In the genomic region with DNA sequence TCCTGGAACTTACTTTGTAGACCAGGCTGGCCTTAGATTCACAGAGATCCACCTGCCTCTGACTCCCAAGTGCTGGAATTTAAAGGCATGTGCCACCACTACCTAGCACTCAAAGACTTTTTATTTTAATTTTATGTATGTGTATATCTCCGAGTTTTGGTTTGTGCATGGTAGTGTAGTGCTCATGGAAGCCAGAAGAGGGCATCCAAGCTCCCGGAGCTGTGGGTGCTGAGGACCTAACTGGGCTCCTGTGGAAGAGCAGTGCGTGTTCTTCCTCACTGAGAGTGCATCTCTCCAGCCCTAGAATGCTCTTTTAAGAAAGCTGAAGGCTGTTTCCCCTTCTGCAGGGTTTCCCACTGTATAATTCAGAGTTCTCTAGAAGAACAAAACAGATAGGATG, we compare ENCODE assay signal across 15 mouse cellular contexts.
DNase-seq lines count a peak whose midpoint lies in the region; ATAC-seq and TF ChIP-seq lines count a peak whose summit lies in the region.
"Had no signal": no experiment of that assay in that cellular context is flagged by ENCODE, and none has a peak within 500 bp of the region (broad histone marks: within the 10 kb centered on the region; RNA-seq: fewer than 3 reads in every experiment).

No protein-coding gene starts in this region.

- H3K4me2 ChIP-seq in kidney, postnatal 0 days (ENCODE audit: low read length) = no peak overlapping the region
- no peak overlapping the region for H3K4me2 ChIP-seq in forebrain, embryonic 13.5 days
- H3K4me2 ChIP-seq: heart, embryonic 15.5 days; hindbrain, embryonic 14.5 days; liver, embryonic 15.5 days had no signal

- no peak for DNase-seq in kidney, postnatal 0 days (ENCODE audit: low spot score)
- DNase-seq in kidney, adult 8-10 months = no peak
- peak; percentile 30 for DNase-seq in thymus, postnatal 4 days
- DNase-seq in thymus, postnatal 0 days (ENCODE audit: low spot score) = no peak
- peak; percentile 47 for DNase-seq in ZHBTc4 (ENCODE audit: low read depth, low spot score)
- DNase-seq in right cerebral cortex, adult 18-20 months = no peak
- DNase-seq: cerebellum, adult 9-10 months; embryo, embryonic 11 days; kidney, adult 9 months had no signal

- no peaks in the 10 kb centered on the region for H3K9me3 ChIP-seq in kidney, postnatal 0 days (replicated peaks; ENCODE audit: low read length)
- no peaks in the 10 kb centered on the region for H3K9me3 ChIP-seq in forebrain, embryonic 13.5 days (replicated peaks)
- H3K9me3 ChIP-seq: G1E; heart, embryonic 15.5 days; liver, embryonic 15.5 days had no signal

- H3K9ac ChIP-seq in kidney, postnatal 0 days (ENCODE audit: low read depth, low read length) = no peak overlapping the region
- no peak overlapping the region for H3K9ac ChIP-seq in forebrain, embryonic 13.5 days
- H3K9ac ChIP-seq: heart, embryonic 15.5 days; hindbrain, embryonic 14.5 days; liver, embryonic 15.5 days had no signal

- WGBS in kidney, postnatal 0 days = 67% methylated on average over 3 of the region's 3 CpGs
- WGBS in forebrain, embryonic 13.5 days = 45% methylated on average over 3 of the region's 3 CpGs

- no peaks in the 10 kb centered on the region; the same call in 1 of the 2 replicates for H3K4me1 ChIP-seq in kidney, postnatal 0 days (replicated peaks; ENCODE audit: insufficient read depth, low read length)
- peaks cover 6% of the 10 kb centered on the region; the same call in 1 of the 2 replicates for H3K4me1 ChIP-seq in forebrain, embryonic 13.5 days
- H3K4me1 ChIP-seq: heart, embryonic 15.5 days; liver, embryonic 15.5 days had no signal

- no peak overlapping the region for H3K27ac ChIP-seq in kidney, postnatal 0 days
- no peak overlapping the region for H3K27ac ChIP-seq in forebrain, embryonic 13.5 days
- H3K27ac ChIP-seq: heart, embryonic 15.5 days; hindbrain, embryonic 14.5 days; liver, embryonic 15.5 days had no signal

- no peaks in the 10 kb centered on the region for H3K36me3 ChIP-seq in kidney, postnatal 0 days (ENCODE audit: insufficient read depth, low read length)
- no peaks in the 10 kb centered on the region for H3K36me3 ChIP-seq in forebrain, embryonic 13.5 days (ENCODE audit: poor library complexity, severe bottlenecking)
- H3K36me3 ChIP-seq: G1E; heart, embryonic 15.5 days; liver, embryonic 15.5 days had no signal

- H3K27me3 ChIP-seq in kidney, postnatal 0 days (ENCODE audit: insufficient read depth, low read length) = no peaks in the 10 kb centered on the region
- H3K27me3 ChIP-seq in forebrain, embryonic 13.5 days = no peaks in the 10 kb centered on the region

- peak; percentile 40; the same call in 1 of the 2 replicates for TF ChIP-seq CTCF in kidney, postnatal 0 days (IDR thresholded peaks at IDR 0.05; ENCODE audit: low read depth)

- no peak overlapping the region for H3K4me3 ChIP-seq in kidney, postnatal 0 days (replicated peaks; ENCODE audit: low read depth, low read length)
- no peak overlapping the region for H3K4me3 ChIP-seq in forebrain, embryonic 13.5 days
- H3K4me3 ChIP-seq: heart, embryonic 15.5 days; liver, embryonic 15.5 days had no signal

- ATAC-seq in kidney, postnatal 0 days (replicated peaks; ENCODE audit: low FRiP score, low read depth) = no peak
- no peak for ATAC-seq in forebrain, embryonic 13.5 days
- ATAC-seq: forebrain, embryonic 16.5 days had no signal

Comparison
In these comparisons a context has a peak if more than half of its experiments do, and no peak if none do; other contexts are left out.
1. DNase-seq: peak in thymus, postnatal 4 days (single experiment) and ZHBTc4 (single experiment); none in kidney, postnatal 0 days (single experiment), kidney, adult 8-10 months (0 of 2), thymus, postnatal 0 days (single experiment) and right cerebral cortex, adult 18-20 months (single experiment).